Comparison of ENCODE assay signal across 8 mouse cellular contexts in genomic region chr5:122894007-122894637, GRCm38 (mm10). TPM values are rescaled to one million over a fixed set of nuclear protein-coding genes. Genes with fewer than 3 reads are reported as not detected.
A peak's percentile ranks its signal among the peaks of the same experiment; 100 is the strongest.
DNase-seq lines count a peak whose midpoint lies in the region; ATAC-seq and TF ChIP-seq lines count a peak whose summit lies in the region.

No protein-coding gene starts in this region.

- H3K9ac ChIP-seq in embryonic facial prominence, embryonic 11.5 days (replicated peaks; ENCODE audit: low read length): no peak overlapping the region
- H3K9ac ChIP-seq in neural tube, embryonic 11.5 days (ENCODE audit: low read length): no peak overlapping the region

- no peak overlapping the region for H3K4me3 ChIP-seq in heart, embryonic 10.5 days
- no peak overlapping the region for H3K4me3 ChIP-seq in embryonic facial prominence, embryonic 11.5 days (ENCODE audit: low read depth, low read length)
- no peak overlapping the region for H3K4me3 ChIP-seq in left cerebral cortex, adult 2 months
- no peak overlapping the region for H3K4me3 ChIP-seq in neural tube, embryonic 11.5 days (ENCODE audit: low read depth, low read length)

- WGBS in heart, embryonic 10.5 days: 93% methylated on average over 5 of the region's 5 CpGs
- WGBS in embryonic facial prominence, embryonic 11.5 days: 93% methylated on average over 5 of the region's 5 CpGs
- WGBS in neural tube, embryonic 11.5 days: 94% methylated on average over 5 of the region's 5 CpGs

- intact Hi-C loops in left cerebral cortex, adult 2 months (cut with DNase I): no loop called here

- H3K4me1 ChIP-seq in heart, embryonic 10.5 days: peaks cover 39% of the 10 kb centered on the region
- no peaks in the 10 kb centered on the region for H3K4me1 ChIP-seq in embryonic facial prominence, embryonic 11.5 days (ENCODE audit: control insufficient read depth, insufficient read depth, low read length)
- peaks cover 7% of the 10 kb centered on the region for H3K4me1 ChIP-seq in neural tube, embryonic 11.5 days (ENCODE audit: control insufficient read depth, insufficient read depth, low read length)

- H3K4me2 ChIP-seq in embryonic facial prominence, embryonic 11.5 days (ENCODE audit: low read depth, low read length): no peak overlapping the region
- no peak overlapping the region for H3K4me2 ChIP-seq in neural tube, embryonic 11.5 days (ENCODE audit: low read depth)

- H3K27ac ChIP-seq in heart, embryonic 10.5 days: no peak overlapping the region
- no peak overlapping the region for H3K27ac ChIP-seq in embryonic facial prominence, embryonic 11.5 days (replicated peaks; ENCODE audit: low read depth, low read length)
- no peak overlapping the region for H3K27ac ChIP-seq in left cerebral cortex, adult 2 months
- H3K27ac ChIP-seq in neural tube, embryonic 11.5 days (ENCODE audit: low read depth, low read length): no peak overlapping the region

- ATAC-seq in activated CD4-positive, CD25-positive, alpha-beta regulatory T cell, adult 4 months: peak; percentile 36
- ATAC-seq in embryonic facial prominence, embryonic 11.5 days (replicated peaks; ENCODE audit: insufficient number of reproducible peaks, low FRiP score, low TSS enrichment, low read depth): no peak
- ATAC-seq in neural tube, embryonic 11.5 days (ENCODE audit: insufficient read depth, low FRiP score, low TSS enrichment): no peak

- H3K36me3 ChIP-seq in heart, embryonic 10.5 days: 0 out of 2 replicates have a peak, but pooled peaks cover 5% of the 10 kb centered on the region
- H3K36me3 ChIP-seq in embryonic facial prominence, embryonic 11.5 days (replicated peaks; ENCODE audit: control insufficient read depth, insufficient read depth, low read depth, low read length): no peaks in the 10 kb centered on the region
- H3K36me3 ChIP-seq in neural tube, embryonic 11.5 days (ENCODE audit: control insufficient read depth, insufficient read depth, low read length): no peaks in the 10 kb centered on the region

- peak; percentile 77 for TF ChIP-seq CTCF in left cerebral cortex, adult 2 months (IDR thresholded peaks at IDR 0.05)

- peak; percentile 32 to 79 for DNase-seq in heart, adult 18-20 months
- no peak for DNase-seq in heart, embryonic 10.5 days (ENCODE audit: low spot score)
- DNase-seq in B cell, adult 2 months: peak; percentile 87
- peak; percentile 59 for DNase-seq in embryonic facial prominence, embryonic 11.5 days (ENCODE audit: low spot score)
- peak in 1 of 2 experiments; percentile 60 for DNase-seq in left cerebral cortex, adult 2 months (ENCODE audit: extremely low spot score in 1 of 2, low spot score in 2 of 2)
- peak; percentile 60 for DNase-seq in neural tube, embryonic 11.5 days (ENCODE audit: low spot score)
- DNase-seq in thymus, postnatal 25 days: peak; percentile 82

- no peaks in the 10 kb centered on the region for H3K27me3 ChIP-seq in heart, embryonic 10.5 days (ENCODE audit: insufficient read depth, poor library complexity, severe bottlenecking)
- no peaks in the 10 kb centered on the region for H3K27me3 ChIP-seq in embryonic facial prominence, embryonic 11.5 days (ENCODE audit: control insufficient read depth, insufficient read depth, low read length)
- no peaks in the 10 kb centered on the region for H3K27me3 ChIP-seq in neural tube, embryonic 11.5 days (ENCODE audit: control insufficient read depth, insufficient read depth, low read length)

- no peaks in the 10 kb centered on the region for H3K9me3 ChIP-seq in heart, embryonic 10.5 days
- H3K9me3 ChIP-seq in embryonic facial prominence, embryonic 11.5 days (replicated peaks; ENCODE audit: control insufficient read depth, low read length): no peaks in the 10 kb centered on the region
- no peaks in the 10 kb centered on the region for H3K9me3 ChIP-seq in neural tube, embryonic 11.5 days (ENCODE audit: control insufficient read depth, low read length)

RNA-seq across cellular contexts. Expression of gene Rnf34, which starts 44.3 kb away (rescaled TPM):
- 10 to 100 TPM; 28.8 to 31.7 TPM for total RNA-seq in heart, adult 18-20 months (2021)
- 33.6 and 35.3 TPM in 2 replicates for polyA plus RNA-seq in heart, embryonic 10.5 days (2016; fragmentation: Nextera tagmentation; extraction: Ambion mirVana)
- 10 to 100 TPM; 18.1 to 25.7 TPM for polyA plus RNA-seq in activated CD4-positive, CD25-positive, alpha-beta regulatory T cell, adult 4 months (2017; shearing (Covaris generic))
- 49.7 and 50.6 TPM in 2 replicates for polyA plus RNA-seq in embryonic facial prominence, embryonic 11.5 days (2014; fragmentation: Nextera tagmentation; extraction: Ambion mirVana)
- total RNA-seq in left cerebral cortex, adult 2 months (2021): 10 to 100 TPM; 51.5 to 56.3 TPM
- 58.1 and 58.4 TPM in 2 replicates for polyA plus RNA-seq in neural tube, embryonic 11.5 days (2014; fragmentation: Nextera tagmentation; extraction: Ambion mirVana)
